Comparison of ENCODE assay signal across 14 mouse cellular contexts in genomic region chr10:60096302-60096701, GRCm38 (mm10).
"Had no signal": no experiment of that assay in that cellular context is flagged by ENCODE, and none has a peak within 500 bp of the region (broad histone marks: within the 10 kb centered on the region; RNA-seq: fewer than 3 reads in every experiment).

No protein-coding gene starts in this region.

- H3K4me1 ChIP-seq: midbrain, embryonic 12.5 days had no signal

- ATAC-seq: midbrain, embryonic 16.5 days had no signal

- H3K27me3 ChIP-seq: neural tube, embryonic 12.5 days; stomach, embryonic 15.5 days had no signal

- H3K27ac ChIP-seq: midbrain, embryonic 10.5 days; midbrain, embryonic 12.5 days; neural tube, embryonic 12.5 days; stomach, embryonic 15.5 days had no signal

- H3K9me3 ChIP-seq: midbrain, embryonic 10.5 days; midbrain, embryonic 12.5 days; neural tube, embryonic 12.5 days; stomach, embryonic 15.5 days had no signal

- DNase-seq: lung, adult 18-20 months; lung, embryonic 14.5 days; lung, postnatal 10 days; lung, postnatal 4 days; midbrain, embryonic 14.5 days; right cerebral cortex, postnatal 14 days; thymus, adult 18-20 months; thymus, postnatal 14 days; thymus, postnatal 36 days had no signal

- H3K4me2 ChIP-seq: lung, embryonic 14.5 days; midbrain, embryonic 12.5 days; neural tube, embryonic 12.5 days; stomach, embryonic 15.5 days had no signal

- H3K9ac ChIP-seq: lung, embryonic 14.5 days; midbrain, embryonic 12.5 days; neural tube, embryonic 12.5 days; stomach, embryonic 15.5 days had no signal

- H3K4me3 ChIP-seq: midbrain, embryonic 10.5 days; midbrain, embryonic 12.5 days; neural tube, embryonic 12.5 days; stomach, embryonic 15.5 days had no signal
